Mouse (Mus musculus): ENCODE data around the gene Igdcc4.

Gene Igdcc4

DNA sequence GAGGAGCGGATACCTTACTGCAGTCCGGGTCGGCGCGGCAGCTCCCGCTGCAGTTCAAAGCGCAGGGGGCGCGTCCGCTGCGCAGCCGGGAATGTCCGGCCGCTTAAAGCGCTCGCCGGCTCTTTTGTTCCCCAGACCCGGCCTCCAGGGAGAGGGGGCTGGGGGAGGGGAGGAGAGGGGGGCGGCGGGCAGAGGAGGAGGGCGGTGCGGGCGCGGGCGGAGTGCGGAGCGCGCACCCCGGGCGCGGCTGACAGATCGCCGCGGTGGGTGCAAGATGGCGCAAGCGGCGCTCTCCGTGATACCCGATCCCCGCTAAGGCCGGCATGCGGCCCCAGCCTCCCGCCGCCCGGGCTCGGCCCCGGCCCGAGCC is 39.6 kb downstream of the Igdcc4 start, which contains the start of gene Igdcc3:
Gene Igdcc3 (plus strand): TSS at position 254 of the 370 bp plus-strand sequence.
- TF ChIP-seq GATA4 (IDR thresholded peaks at IDR 0.05; ENCODE audit: insufficient replicate concordance, low read length), result no peak

DNA sequence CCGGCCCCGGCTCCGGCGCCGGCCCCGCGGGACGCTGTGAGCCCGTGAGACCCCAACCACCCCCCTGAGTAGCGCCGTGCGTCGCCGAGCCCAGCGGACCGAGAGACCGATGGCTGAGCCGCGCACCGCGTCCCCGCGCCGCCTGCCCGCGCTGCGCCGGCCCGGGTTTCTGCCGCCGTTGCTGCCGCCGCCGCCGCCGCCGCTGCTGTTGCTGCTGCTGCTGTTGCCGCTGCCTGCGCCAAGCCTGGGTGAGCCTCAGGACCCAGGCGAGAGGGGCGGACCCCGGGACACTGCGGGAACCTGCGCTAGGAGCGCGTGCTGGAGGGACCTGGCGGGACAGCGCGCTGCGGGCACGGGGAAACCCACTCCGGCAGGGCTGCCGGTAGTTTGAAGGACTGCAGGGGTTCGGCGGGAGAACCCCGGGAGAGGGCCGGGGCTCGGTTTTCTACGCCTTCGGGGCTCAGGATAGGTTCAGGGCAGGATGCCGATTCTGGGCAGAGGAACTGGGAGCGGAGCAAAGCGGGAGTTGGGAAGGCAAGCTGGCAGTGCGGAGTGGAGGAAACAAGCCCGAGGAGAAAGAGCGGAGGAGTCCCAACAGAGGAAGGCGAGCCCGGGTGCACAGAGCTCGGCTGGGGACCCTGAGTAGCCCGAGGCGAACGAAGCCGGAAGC is 40.2 kb downstream of the Igdcc4 start:
- no peak for TF ChIP-seq GATA4 (IDR thresholded peaks at IDR 0.05; ENCODE audit: insufficient replicate concordance, low read length)

- no peak for TF ChIP-seq GATA4 (IDR thresholded peaks at IDR 0.05; ENCODE audit: insufficient replicate concordance, low read length)
These were observed 40.7 kb downstream of the Igdcc4 start for GRCm38 (mm10) chr9:65141976-65142318.

DNA sequence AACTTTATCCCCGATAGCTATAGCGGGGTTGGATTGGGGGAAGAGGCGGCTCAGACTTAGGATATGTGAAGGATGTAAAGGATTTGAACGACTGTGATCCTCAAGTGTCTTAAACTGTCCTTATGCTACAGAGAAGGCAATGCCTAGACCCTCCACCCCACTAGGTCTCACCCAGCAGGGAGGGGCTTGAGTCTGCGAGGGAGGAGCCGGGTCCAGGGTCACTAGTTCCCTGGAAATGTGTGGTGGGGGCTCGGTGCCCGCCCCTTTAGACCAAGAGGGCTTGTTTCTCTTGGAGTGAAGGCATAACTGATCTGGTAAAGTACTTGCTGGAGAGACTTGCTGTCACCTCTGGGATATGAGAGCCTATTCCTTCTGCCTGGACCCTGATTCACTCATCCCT is 41.1 kb downstream of the Igdcc4 start:
- no peak for TF ChIP-seq GATA4 (IDR thresholded peaks at IDR 0.05; ENCODE audit: insufficient replicate concordance, low read length)

DNA sequence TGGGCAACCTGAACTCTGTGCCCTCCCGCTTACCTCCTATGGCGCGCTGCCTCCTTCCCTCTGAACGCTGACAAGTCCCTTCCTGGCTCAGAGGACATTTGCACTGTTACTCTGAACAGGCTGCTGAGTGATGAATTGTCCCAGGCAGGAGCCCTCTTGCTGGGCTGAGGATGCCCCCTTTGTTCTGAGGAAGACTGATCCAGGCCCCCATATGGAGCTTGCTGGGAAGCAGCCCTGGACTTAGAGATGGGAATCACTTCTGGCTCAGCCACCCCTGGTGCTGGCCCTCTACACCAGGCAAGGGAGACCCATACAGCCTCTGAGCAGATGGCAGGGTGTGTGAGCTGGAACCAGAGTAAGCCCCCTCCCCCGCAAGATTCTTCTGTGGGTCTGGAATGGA is 44.7 kb downstream of the Igdcc4 start:
- TF ChIP-seq GATA4 (IDR thresholded peaks at IDR 0.05; ENCODE audit: insufficient replicate concordance, low read length), result no peak

- TF ChIP-seq GATA4 (IDR thresholded peaks at IDR 0.05; ENCODE audit: insufficient replicate concordance, low read length), result no peak
These were observed 47.2 kb downstream of the Igdcc4 start for GRCm38 (mm10) chr9:65148507-65148906.

DNA sequence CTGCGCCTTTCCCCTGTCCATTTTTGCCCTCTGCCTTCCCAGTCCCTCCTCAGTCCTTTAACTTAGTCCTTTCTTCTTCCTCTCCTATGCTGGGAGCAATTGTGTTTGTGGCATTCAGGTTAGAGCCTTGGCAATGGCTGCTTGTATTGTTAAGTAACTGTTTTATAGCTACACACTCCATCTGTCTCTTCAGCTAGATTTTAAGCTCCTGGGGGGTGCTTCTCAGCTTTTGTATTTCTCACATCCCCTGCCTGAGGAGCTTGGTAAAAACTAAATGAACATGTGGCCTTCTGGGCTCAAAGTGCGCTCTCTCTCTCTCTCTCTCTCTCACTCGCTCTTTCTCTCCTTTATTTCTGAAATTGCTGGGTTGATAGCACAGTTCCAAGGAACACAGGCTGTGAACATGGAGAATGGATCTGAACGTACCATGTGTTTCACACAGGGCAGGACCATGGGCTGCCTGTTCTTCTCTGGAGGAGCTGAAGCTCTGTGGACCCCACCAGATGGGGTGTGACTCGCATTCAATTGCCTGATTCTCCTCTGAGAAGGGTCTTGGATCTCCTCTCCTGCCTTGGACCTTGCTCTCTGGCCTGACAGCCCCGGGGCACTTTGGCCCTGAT is 51.5 kb downstream of the Igdcc4 start:
- TF ChIP-seq GATA4 (IDR thresholded peaks at IDR 0.05; ENCODE audit: insufficient replicate concordance, low read length), result no peak

DNA sequence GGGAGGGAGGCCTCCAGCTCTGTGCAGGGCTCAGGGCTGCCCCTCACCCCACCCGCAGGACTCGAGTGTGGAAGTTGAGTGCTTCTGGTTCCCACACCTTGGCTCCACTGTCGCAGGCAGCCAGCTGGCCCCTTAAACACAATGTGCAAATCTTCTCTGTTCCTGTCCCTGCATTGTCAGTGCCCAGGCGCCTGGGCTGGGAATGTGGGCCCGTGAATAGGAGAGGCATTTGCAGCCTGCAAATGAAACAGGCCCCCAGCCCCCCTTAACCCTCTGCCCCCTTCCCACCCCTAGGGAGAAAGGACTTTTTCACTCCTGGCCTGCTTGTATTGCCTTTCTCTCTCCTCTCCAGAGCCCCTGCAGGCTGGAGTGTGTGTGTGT is 52.0 kb downstream of the Igdcc4 start:
- TF ChIP-seq GATA4 (IDR thresholded peaks at IDR 0.05; ENCODE audit: insufficient replicate concordance, low read length), result no peak

DNA sequence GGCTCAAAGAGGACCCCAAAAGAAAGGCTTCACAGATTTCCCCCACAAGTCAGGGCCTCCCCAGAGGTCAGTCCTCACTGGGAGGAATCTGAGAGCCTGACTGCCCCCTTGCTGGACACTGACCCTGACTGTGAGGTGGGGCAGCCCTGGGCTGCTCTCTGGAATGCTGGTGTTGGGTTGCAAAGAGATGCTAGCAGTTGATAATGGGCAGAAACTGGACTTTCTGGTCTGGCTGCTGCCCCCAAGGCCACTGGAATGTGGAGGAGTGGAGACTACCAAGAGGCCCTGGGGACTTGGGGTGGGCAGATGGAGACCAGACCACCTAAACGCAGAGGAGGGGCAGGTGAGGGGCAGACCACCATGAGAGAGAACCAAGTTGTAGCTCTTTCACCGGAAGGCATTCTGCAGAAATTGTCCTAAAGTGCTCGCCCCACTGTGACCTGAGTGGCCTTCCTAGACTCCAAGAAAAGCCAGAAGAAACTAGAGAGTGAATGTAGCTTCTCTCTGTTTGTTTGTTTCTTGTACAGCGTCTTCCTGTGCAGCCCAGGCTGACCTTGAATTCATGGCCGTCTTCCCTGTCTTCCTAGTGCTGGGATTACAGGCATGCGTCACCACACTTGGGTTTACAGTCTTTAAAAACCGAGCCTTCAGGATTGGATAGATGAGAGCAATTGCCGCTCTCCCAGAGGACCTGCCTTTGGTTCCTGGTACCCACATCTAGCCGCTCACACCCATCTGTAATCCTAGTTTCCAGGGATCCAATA is 53.6 kb downstream of the Igdcc4 start:
- TF ChIP-seq GATA4 (IDR thresholded peaks at IDR 0.05; ENCODE audit: insufficient replicate concordance, low read length), result no peak

- no peak for TF ChIP-seq GATA4 (IDR thresholded peaks at IDR 0.05; ENCODE audit: insufficient replicate concordance, low read length)
These were observed 55.3 kb downstream of the Igdcc4 start for GRCm38 (mm10) chr9:65156604-65157003.

DNA sequence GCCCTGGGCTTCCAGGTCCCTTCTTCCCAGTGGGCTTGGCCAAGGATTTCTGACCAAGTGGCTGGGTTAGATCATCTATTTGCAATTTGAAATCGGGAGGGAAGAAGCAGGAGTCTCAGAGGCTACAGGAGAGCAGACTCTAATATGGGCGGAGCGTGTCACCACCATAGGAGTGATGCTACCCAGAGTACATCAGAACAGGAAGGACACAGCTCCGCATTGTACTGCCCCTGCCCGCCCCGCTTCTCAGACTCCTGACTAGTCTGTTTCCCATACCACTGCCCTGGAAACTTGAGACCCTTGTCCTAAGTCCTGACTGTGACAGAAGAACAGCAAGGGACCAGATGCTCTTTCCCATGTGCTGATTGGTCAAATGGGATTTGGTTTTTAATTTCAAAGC is 56.3 kb downstream of the Igdcc4 start:
- TF ChIP-seq GATA4 (IDR thresholded peaks at IDR 0.05; ENCODE audit: insufficient replicate concordance, low read length), result no peak

- no peak for TF ChIP-seq GATA4 (IDR thresholded peaks at IDR 0.05; ENCODE audit: insufficient replicate concordance, low read length)
These were observed 59.9 kb downstream of the Igdcc4 start for GRCm38 (mm10) chr9:65161188-65161587.

- TF ChIP-seq GATA4 (IDR thresholded peaks at IDR 0.05; ENCODE audit: insufficient replicate concordance, low read length), result no peak
These were observed 60.6 kb downstream of the Igdcc4 start for GRCm38 (mm10) chr9:65161881-65162280.

DNA sequence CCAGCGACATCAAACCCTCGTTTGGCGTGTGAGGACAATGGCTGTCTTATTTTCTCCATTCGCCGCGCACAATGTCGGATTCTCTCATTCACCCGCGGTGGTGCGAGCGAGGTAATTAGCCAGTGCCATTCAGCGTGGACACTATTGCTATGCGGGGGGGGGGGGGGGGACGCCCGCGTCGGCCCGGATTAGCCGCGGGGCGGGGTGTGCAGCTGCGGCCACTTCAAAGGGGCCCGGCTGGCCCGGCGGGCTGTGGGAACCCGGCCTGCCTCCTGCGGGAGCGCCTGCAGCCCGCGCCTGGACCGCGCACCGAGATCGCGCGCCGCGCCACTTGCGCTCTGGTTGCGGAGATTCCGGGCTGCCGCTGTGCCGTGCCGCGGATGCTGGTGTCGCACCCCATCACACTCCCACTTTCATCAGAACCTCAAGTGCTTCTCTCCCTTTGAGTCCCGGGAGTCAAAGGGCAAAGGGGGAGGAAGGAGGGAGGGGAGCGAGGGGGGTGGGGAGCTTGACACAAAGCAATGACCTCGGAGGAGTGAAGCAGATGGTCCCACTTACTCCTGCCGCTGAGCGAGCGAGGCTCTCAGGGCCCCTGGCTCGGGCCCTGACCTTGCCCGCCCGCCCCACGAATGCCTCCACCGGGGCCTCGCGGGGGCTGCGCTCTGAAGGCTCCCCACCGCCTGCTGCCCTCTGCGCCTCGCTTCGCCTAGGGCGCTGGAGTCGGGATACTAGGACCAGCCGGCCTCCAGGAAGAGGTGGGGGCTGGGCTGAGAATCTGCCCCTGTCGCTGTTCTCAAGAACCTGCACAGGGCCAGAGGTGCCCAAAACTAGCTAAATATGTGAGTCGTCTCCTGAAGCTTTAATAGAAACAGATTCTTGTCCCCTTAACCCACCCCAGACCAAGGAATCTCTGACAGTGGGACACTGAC is 61.7 kb downstream of the Igdcc4 start:
- no peak for TF ChIP-seq GATA4 (IDR thresholded peaks at IDR 0.05; ENCODE audit: insufficient replicate concordance, low read length)

GRCm38 (mm10) chr9:65164870-65165269 is 63.6 kb downstream of the Igdcc4 start:
- no peak for TF ChIP-seq GATA4 (IDR thresholded peaks at IDR 0.05; ENCODE audit: insufficient replicate concordance, low read length)

All from liver, adult (tissue).